Mouse (Mus musculus) cerebellum, adult 11 months (tissue): Measurements from ENCODE around the gene Syne1.

Source experiments
- DNase-seq: peaks from one replicate; pipeline ENCODE4 v3.0.0; 2022

Syne1 gene

DNA sequence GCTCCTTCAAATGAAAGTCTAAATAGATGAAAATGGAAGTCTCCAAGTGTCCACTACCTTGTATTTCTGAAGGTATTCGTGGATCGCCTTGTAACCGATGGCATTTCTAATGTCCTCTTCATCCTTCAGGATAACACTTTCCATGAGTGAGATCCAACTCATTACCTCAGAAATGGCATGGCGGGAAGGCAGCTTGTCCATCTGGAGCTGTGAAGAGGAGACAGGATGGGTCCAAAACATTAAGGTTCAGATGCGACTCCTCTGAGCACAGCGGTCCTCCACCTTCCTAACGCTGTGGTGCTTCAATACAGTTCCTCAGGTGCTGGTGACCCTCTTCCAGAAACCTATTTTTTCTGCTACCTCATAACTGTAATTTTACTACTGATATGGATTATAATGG lies 426.5 kb downstream of the Syne1 start:
- DNase-seq, result peak; percentile 16

DNA sequence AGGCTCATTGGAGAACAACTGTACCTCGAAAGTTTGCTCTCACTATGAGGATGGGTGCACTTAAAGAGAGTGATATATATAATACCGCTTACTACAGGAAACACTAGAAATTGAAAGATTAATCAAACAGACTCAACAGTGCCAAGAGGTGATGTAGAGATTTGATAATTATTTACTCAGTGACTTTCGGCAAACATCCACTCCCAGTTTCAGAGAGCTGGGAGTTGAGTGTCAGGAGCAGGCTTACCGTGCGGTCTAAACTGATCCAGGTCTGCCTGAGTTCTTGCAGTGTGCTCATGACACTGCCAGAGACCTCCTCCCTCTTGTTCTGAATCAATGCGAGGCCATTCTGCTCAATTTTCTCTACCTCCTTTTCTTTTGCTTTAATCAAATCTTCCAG lies 434.6 kb downstream of the Syne1 start:
- DNase-seq, result no peak

DNA sequence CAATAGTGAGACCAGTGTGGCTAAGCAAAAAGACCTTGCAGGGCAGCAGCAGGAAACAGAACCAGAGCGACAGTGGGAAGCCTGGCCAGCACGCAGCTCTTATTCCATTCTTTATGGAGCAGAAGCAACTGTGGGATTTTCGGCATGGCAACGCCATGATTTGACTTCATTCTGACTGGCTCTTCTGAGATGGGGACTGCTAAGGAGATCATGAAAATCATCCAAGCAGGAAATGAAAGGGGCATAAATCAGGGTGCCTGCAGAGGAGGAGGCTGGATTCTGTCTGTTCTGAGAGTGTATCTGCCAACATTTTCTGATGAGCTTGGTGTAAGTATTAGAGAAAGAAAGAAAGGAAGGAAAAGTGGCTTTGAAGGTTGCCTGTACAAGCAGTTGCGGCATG lies 435.1 kb downstream of the Syne1 start:
- no peak for DNase-seq

DNA sequence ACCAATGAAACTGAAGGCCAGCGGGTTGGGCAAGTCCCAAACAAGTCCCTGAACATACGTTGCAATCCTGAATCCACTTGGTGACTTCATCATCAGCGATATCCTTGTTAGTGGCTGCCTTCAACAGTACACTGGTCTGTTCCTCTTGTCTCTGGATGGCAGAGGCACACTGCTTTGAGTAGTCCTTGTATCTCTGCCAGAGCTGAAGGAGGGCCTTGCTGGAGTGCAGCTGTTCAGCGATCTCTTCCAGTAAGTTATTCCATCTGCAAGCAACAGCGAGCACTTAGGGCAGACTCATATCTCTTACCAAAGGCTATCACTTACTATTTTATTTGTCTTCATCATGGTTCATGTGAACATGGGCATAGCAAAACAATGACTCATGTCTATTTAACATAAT lies 440.5 kb downstream of the Syne1 start:
- DNase-seq, result no peak

DNA sequence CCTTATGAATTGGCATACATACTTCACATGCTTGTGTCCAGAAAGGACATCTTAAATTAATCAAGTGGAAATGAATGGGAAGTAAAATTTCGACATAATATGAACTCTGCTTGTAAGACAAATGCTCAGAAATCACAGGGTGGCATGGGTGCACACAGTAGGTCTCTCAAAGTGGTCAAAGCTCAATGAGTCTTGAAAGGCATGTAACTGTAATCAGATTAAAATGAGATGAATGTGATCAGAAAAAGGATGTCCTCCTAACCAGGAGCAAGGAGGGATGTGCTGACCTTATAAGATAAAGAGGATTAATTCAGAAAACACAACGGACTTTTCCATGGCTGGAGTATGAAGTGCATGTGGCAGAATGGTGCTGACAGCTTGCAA lies 453.5 kb downstream of the Syne1 start:
- DNase-seq, result no peak

DNA sequence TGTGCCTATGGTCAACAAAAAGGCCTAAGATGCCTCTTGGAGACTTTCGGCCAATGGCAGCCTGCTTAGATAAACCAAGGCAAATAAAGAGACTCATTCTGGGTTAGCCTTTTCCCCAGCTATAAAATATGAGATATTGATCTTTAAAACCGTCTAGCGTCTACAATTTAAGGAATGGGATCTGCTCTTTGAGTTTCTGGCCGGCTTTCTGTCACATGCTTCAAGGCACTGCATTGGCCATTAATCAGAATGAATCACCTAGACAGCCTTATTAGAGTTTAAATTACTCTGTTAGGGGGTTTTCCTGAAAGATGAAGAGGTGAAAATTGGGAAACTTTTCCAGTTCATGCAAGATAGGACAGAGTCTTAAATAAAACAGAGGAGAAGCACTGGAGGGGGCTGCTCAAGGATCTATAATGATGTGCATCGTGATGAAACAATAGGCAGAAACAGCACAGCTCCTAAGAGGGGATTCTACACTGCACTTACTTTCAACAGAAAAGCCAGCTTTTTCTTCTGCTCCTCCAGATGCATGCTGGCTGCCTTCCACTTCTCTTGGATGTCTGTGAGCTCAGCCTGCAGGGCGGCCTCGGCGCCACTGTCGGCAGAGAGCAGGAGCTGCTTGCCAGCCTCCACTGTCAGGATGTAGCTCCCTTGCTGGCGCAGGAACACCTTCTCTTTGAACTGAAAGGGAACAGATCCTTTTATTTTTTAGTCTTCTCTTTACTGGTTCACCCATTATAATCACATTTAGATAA lies 454.1 kb downstream of the Syne1 start:
- DNase-seq, result no peak

DNA sequence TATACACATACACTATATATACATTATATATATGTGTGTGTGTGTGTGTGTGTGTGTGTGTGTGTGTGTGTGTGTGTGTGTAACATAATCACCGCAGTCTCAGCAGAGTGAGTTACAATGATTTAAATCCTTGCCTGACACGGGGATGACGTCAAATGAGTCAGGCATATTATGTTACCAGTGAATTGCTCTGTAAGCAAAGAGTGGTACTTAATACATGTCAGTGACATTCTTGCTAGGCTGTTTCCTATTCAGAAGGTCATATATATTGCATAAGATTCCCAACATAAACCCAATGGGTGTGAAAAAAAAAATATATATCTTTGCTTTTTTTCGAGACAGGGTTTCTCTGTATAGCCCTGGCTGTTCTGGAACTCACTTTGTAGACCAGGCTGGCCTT lies 462.1 kb downstream of the Syne1 start:
- DNase-seq, result no peak

DNA sequence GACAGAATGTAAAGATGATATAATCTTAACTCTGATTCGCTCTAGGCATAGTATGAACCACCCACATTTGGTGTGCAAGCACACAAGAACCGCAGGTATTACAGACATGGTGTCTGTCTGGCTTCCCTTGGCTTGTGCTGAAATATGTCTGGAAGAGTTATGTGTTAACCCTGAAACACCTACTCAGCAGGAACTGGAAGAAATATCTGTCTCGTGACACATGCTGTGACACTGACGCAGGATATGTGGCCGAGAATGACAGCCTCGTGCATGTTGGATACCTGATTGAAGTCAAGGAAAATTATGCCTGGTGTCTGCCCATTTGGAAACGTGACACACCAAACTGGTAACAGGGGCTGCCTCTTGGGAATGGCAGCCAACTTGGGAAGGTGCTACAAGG lies 463.9 kb downstream of the Syne1 start:
- DNase-seq, result no peak

DNA sequence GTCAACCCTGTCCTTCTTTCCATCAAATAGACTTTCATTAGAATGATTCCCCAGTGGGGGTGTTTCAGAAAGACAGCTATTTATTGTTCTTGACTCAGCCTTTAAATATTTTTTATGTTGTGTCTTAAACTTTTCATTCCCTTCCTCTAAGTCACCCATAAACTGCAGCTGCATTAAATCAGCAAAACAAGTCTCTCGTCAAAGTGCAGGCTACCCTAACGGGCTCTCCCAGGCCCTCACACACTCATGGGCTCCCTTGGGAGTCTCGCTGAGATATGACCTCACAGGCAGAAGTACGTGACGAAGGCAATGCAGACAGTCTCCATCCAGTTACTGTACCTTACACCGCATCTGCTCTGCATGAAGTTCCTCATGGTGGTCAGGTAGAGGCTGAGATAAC lies 465.0 kb downstream of the Syne1 start:
- DNase-seq, result no peak

DNA sequence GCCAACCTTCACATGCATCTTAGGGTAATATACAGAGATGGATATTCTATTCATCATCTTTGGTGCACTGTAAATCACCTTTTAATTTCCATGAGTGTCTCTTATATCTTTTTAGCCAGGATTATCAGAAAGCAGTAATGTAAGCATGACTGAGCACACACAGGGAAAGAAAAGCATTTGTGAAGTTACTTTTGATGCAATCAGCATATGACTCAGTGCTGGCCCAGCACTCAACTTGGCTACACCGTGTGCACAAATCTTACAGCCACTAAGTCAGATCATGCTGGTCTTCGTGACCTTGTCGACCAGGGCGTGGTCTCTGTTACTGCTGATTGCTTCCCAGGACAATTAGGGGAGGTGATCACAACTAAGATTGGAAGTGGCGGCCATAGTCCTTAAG lies 465.5 kb downstream of the Syne1 start:
- no peak for DNase-seq

DNA sequence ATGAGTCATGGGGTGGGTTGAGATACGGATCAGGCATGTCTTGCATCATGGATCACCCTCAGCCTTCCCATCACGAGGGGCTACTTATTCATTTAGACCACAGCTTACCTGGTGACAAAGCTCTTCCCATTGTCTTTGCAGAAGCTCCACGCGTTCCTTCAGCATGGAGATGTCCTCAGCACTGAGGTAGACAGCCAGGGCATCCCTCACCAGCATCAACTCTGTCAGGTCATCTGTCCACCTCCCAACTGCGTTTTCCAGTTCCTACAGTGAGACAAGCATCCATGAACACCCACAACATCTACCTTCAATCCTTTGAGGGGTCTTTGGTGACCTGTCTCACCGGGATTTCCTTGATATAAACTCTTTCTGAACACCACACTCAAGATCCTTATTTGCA lies 467.6 kb downstream of the Syne1 start:
- DNase-seq, result no peak

DNA sequence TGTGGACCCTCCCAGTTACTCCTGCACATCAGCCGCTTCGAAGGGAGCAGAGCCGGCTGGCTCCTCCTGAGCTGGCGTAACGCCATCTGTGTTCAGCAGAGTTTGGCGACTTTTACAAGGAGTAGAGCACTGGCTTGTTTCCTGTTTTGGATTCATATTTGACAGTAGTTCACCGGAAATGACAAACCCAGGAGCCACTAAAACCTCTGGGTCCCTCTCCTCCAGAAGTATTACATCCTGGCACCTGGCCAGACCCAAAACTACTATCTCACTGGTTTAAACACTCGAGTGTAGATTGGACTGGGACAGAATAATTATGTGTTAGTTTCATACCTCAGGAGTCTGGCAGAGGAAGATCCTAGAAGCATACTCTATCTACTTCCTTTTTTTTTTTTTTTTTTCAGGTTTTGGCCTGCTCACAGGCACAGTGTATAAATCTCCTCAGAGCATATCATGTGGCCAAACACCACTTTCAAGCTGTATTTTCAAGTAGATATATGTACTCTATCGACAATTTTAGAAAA lies 471.3 kb downstream of the Syne1 start:
- DNase-seq, result peak; percentile 41

DNA sequence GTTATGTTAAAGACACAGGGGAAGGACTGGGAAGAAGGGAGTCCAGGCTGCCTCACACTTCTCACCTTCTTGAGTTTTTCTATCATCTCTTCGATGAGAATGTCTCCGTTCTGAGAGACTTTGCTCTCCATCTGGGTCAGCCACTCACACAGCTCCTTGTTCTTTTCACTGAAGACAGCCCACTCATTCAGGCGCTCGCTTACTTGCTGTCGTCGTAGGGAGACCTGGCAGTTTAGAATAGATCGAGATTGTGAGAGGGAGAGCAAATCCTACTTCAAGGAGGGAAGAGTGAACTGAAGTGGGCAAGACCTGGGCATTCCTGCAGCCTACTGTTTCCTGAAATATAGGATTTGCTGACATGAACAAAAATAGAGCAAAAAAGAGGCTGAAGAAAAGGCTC lies 475.6 kb downstream of the Syne1 start:
- DNase-seq, result no peak

DNA sequence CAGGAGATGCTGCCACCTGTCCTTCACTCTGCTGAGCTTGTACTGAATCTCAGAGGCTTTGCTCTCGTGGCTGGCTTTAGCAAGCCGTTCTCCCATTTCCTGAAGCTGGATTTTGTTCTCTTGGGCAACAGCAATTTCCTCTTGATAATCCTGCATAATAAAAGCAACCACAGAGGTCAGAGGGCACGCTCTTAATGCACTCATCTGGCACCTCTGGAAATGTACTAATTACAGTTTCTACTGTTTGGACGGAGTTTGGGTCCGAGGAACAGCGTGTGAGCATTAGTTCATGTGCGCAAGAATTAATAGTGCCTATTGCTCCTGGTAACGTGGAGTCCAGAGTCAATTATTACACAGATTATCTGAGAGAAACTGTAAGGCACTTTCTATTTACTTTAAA lies 479.2 kb downstream of the Syne1 start:
- no peak for DNase-seq

DNA sequence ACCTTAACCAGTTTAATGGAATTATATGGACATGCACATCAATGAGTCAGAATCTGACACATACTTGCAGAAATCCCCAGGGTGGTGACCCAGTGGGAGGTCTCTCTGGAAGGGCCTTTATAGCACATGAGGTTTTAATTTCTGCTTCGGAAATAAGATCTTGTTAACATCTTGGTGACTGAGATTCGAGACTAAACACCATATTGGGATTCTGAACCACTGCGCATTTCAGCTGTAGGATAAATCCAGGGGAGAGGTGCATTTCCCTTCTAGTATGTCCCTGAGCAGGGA lies 480.4 kb downstream of the Syne1 start:
- DNase-seq, result no peak

DNA sequence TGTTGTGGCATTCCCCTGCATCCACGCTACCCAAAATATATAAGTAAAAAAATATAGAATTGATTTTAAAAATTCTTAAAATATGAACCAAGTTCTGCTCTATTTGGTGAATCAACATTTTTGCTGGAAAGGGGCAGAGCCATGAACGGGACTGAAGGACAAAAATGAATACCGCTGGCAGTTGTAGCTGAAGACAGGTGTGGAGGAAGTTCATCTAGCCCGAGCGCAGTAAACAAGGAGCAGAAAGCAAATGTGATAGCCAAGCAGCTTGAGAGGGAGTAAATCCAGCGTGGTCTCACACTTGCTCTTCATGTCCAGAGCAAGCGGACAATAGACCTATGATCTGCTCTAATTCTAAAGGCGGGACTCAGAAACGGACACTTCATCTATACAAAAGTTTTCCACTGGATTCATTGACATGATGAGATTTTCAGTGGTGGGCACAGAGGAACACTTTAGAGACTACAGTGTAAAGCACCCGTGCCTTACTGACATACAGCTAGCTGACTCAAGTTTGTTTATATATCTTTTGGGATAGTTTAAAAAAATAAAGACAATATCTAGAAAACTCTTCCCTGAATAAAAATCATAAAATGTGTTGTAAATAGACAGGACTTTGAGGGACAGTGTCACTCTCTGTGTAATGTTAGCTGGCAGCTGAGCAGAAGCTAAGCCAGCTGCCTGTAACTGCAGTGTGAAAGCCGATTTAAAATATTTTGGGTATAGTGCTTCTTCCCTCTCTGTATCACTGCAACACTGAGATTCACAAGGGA lies 480.9 kb downstream of the Syne1 start:
- no peak for DNase-seq

DNA sequence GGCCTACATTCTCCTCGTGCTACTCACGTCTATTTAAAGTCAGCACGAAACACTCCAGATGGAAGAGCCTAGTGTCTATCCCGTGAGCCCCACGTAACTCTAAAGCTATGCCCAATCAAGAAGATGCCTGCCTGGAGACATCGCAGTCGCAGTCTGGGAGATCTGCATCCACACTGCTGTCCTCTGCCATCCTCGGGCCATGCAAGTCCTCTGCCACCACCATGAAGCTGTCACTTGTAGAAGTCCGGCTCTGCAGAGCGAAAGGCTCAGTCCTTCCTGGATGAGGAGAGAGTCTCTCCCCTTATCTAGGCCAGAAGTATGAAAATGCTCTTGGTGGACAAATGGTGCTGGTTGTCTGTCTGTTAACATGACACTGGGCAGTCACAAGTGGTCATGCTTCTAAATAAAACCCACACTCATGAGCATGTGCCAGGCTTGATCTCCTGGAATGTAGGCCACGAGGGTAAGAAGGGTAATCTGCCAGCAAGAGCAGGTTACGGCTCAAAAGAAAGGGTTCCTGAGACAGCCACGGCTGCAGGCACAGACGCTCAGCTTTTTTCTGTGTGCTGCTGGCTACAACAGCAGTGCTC lies 482.5 kb downstream of the Syne1 start, which contains the start of gene Gm10097:
Gene Gm10097 (plus strand): TSS at position 517 of the 590 bp plus-strand sequence.
- peak; percentile 24 for DNase-seq

DNA sequence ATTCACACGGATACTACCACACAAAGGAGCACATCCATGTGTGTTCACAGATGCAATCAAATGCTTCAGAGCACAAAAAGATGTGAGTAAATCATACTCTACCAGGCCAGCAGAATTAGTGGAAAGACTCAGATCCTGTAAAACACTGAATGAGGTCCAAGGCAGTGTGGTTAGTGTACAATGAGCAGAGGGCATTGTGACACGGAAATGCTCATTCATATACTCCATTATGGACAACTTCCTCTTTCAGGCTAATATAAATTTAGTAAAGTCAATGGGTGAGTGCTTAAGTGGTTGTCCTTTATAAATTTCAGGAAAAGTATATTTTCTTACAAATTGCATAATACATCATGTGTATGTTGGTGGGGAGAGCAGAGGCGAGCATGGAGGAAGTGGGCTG lies 484.2 kb downstream of the Syne1 start:
- no peak for DNase-seq

DNA sequence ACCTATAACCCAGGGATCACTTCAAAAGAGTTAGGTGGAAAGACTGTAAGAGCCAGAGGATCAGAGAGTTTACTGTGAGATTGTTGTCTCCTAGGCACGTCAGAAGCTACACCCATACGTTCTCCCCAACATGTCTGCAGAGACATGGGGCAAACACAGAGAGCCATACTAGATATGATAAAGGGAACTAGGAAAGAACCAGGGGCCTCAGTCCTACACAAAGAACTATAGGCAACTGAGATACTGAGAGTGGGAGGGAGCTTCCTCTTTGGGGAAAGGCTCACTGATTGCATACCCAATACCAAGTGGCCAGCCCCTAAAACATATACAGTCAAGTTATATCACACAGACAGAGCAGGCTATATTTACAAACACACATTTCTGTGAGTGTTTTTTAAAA lies 491.3 kb downstream of the Syne1 start:
- no peak for DNase-seq

DNA sequence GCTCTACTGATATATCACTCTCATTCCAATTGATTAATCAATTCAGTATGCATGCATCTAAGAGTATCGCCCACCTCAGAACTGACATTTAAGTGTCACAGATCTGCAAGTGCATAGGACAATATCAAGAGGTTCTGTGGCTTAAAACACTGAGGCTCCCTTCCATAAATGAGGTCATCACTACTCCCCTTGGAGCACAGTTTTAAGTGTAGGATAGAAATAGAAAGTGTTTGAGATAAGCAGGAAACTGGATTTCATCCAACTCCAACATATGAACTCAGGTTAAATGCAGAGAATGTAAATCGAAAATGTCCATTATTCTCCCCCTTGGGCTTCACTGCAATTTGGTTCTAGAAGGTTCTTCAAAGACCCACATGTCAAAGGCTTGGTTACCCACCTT lies 492.4 kb downstream of the Syne1 start:
- no peak for DNase-seq

DNA sequence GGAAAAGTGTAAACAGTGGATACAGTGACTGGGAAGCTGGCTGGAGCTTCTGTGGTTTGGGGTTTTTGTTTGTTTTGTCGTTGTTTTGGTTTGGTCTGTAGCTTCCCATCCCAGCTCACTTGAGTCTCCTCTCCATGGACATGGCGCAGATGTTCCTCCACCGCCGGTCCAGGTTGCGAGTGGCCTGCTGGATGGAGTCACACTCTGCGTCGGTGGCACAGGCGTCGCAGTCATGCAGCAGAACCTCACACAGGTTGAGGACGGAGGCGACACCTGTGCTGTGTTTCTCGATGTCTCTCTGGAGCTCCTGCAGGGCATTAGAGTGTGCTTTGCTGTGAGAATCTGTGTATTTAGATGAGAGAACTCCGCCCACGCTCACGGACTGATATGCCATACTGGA lies 493.6 kb downstream of the Syne1 start:
- DNase-seq, result no peak

DNA sequence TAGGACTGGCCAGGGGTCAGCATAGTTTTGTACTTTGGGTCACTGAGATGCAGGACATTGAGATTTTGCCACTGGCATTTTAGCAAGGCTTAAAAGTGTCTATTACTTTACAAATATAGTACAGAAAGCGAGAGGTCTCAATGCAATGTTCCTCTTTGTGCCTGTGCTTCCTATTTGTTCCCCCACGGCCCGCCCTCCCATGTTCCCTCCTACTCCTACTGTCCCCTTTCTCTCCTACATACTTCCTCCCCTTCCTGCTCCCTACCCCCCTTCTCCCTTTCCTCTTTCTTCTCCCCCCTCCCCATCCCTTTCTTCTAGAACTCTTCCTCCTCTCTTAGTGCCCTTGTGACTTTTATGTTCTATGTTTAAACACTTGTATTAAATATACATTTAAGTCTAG lies 494.3 kb downstream of the Syne1 start:
- DNase-seq, result no peak

DNA sequence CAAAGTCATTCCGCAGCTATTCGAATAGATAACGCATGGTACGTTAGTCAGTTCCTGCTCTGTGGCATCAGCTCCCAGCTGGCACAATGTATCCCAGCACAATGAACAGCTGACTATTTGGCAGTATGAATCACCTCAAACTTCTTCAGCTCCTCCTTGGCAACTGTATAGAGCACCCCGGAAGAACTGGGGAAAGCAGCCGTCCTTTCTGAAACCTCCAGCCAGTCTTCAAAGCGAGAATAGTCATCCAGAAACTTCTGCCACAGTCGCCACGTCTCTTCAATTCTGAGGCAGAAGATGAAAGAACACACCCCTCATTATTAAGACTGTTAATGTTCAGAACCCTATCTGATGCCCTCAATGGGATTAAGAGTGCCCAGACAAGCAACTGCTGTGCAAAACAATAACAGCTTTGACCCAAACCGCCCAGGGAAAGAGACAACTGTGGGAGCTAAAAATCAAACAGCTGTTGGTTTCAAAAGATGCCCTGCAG lies 495.0 kb downstream of the Syne1 start:
- no peak for DNase-seq

DNA sequence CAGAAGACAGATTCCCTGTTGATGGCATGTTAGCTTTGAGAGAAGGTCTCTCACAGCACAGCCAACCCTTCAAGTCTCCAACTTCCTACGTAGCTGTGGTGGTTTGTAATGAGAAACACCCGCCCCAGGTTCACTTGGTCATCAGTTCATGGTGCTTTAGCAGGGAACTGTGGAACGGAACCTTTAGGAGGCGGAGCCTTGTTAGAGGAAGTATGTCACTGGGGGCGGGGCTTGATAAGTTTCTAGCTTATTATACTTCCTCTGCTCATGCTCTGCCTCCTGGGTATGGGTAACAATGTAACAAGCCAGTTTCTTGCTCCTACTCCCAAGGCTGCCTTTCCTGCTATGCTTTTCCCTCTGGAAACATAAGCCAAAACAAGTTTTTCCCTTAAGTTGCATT lies 505.6 kb downstream of the Syne1 start:
- DNase-seq, result no peak
